Mouse (Mus musculus): ENCODE data around the gene Slc25a21. TPM values are rescaled to one million over a fixed set of nuclear protein-coding genes. Genes with fewer than 3 reads are reported as not detected.

Gene Slc25a21
- polyA plus RNA-seq, 1 experiment from 2014 or later, result 0.71 TPM

DNA sequence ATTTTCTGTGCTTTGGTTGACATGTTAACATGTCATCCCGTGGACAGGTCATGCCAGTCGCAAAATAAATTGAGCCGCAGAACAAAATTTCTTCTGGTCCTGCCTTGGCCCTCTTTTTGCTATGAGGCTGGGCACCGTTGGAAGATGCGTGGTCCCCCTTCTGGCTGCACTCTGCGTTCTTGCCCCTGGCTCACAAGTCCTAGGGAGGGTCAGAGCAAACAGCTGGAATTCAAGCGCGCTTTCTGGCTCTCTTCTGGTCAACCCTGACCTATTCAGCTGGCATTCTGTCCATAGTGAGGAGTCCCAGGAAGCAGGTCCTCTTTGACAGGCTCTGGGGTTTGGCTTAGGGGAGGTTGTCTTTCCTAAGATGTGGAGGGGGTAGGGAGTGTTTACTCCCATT is 508.4 kb downstream of the Slc25a21 start:
- H3K4me3 ChIP-seq (ENCODE audit: low read length), result no peak overlapping the region
- H3K27me3 ChIP-seq (replicated peaks; ENCODE audit: control insufficient read depth, insufficient read depth, low read length), result peaks cover 78% of the 10 kb centered on the region
- no peaks in the 10 kb centered on the region for H3K9me3 ChIP-seq (ENCODE audit: control insufficient read depth, low read length)
- H3K27ac ChIP-seq (ENCODE audit: low read length), result no peak overlapping the region
- H3K4me1 ChIP-seq (ENCODE audit: control insufficient read depth, insufficient read depth, low read length), result 0 out of 2 replicates have a peak, but pooled peaks cover 10% of the 10 kb centered on the region
- H3K4me2 ChIP-seq (ENCODE audit: low read depth, low read length), result no peak overlapping the region
- no peak for ATAC-seq
- no peaks in the 10 kb centered on the region for H3K36me3 ChIP-seq (ENCODE audit: control insufficient read depth, insufficient read depth, low read length)
- no peak overlapping the region for H3K9ac ChIP-seq (ENCODE audit: low read depth, low read length)
- 3% methylated on average over 8 of the region's 8 CpGs for WGBS

GRCm38 (mm10) chr12:56688482-56688840 is 508.8 kb downstream of the Slc25a21 start:
- peaks cover 75% of the 10 kb centered on the region for H3K27me3 ChIP-seq (replicated peaks; ENCODE audit: control insufficient read depth, insufficient read depth, low read length)
- H3K9ac ChIP-seq (ENCODE audit: low read depth, low read length), result no peak overlapping the region
- 4% methylated on average over 10 of the region's 10 CpGs for WGBS
- no peak overlapping the region for H3K4me2 ChIP-seq (ENCODE audit: low read depth, low read length)
- 0 out of 2 replicates have a peak, but pooled peaks cover 10% of the 10 kb centered on the region for H3K4me1 ChIP-seq (ENCODE audit: control insufficient read depth, insufficient read depth, low read length)
- no peak overlapping the region for H3K27ac ChIP-seq (ENCODE audit: low read length)
- no peak overlapping the region for H3K4me3 ChIP-seq (ENCODE audit: low read length)
- H3K9me3 ChIP-seq (ENCODE audit: control insufficient read depth, low read length), result no peaks in the 10 kb centered on the region
- ATAC-seq, result no peak
- no peaks in the 10 kb centered on the region for H3K36me3 ChIP-seq (ENCODE audit: control insufficient read depth, insufficient read depth, low read length)

GRCm38 (mm10) chr12:56687640-56688481 is 509.4 kb downstream of the Slc25a21 start:
- peaks cover 75% of the 10 kb centered on the region for H3K27me3 ChIP-seq (replicated peaks; ENCODE audit: control insufficient read depth, insufficient read depth, low read length)
- 10% methylated on average over 15 of the region's 15 CpGs for WGBS
- H3K4me2 ChIP-seq (ENCODE audit: low read depth, low read length), result no peak overlapping the region
- H3K36me3 ChIP-seq (ENCODE audit: control insufficient read depth, insufficient read depth, low read length), result no peaks in the 10 kb centered on the region
- H3K9me3 ChIP-seq (ENCODE audit: control insufficient read depth, low read length), result no peaks in the 10 kb centered on the region
- no peak overlapping the region for H3K27ac ChIP-seq (ENCODE audit: low read length)
- no peak overlapping the region for H3K4me3 ChIP-seq (ENCODE audit: low read length)
- H3K4me1 ChIP-seq (ENCODE audit: control insufficient read depth, insufficient read depth, low read length), result 0 out of 2 replicates have a peak, but pooled peaks cover 10% of the 10 kb centered on the region
- no peak for ATAC-seq
- no peak overlapping the region for H3K9ac ChIP-seq (ENCODE audit: low read depth, low read length)

DNA sequence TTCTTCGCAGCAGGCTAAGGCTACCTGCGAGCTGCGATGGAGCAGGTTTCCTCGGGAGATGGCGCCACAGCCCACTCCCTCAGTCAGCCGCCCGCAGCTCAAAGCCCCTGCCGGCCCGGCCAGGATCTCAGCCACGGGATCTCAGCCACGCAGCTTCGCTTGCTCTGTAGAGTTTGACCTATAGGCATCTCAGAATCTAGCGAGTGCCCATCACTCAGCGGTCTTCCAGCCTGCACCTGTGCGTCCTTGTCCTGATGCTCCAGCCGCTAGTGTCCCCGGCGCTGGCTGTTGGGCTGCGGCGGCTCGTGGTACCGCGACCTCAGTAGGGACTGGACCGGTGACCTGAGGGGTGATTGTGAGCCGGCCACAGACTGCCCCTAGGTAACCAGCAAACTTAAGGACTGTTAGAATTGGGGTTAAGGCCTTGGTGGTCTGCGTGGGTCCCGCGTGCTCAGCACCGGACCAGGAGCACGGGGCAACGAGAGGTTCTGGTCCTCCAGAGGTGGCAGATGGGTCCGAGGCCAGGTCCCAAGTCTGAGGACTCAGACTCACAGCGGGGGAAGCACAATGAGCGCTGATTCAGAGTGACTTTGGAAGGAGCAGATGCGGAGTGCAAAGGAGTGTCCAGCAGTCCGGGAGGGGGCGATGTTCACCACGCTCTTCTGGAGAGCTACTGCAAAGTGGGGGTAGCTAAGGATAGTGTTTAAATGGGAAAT is 516.0 kb downstream of the Slc25a21 start:
- no peaks in the 10 kb centered on the region for H3K9me3 ChIP-seq (ENCODE audit: control insufficient read depth, low read length)
- under 1% methylated on average over 38 of the region's 38 CpGs for WGBS
- H3K4me1 ChIP-seq (ENCODE audit: control insufficient read depth, insufficient read depth, low read length), result 0 out of 2 replicates have a peak, but pooled peaks cover 3% of the 10 kb centered on the region
- H3K27ac ChIP-seq (ENCODE audit: low read length), result no peak overlapping the region
- peak overlapping the region; percentile 36 for H3K4me2 ChIP-seq (ENCODE audit: low read depth, low read length)
- H3K36me3 ChIP-seq (ENCODE audit: control insufficient read depth, insufficient read depth, low read length), result no peaks in the 10 kb centered on the region
- no peak overlapping the region for H3K9ac ChIP-seq (ENCODE audit: low read depth, low read length)
- peak overlapping the region; percentile 33 for H3K4me3 ChIP-seq (ENCODE audit: low read length)
- ATAC-seq, result no peak
- peaks cover 42% of the 10 kb centered on the region for H3K27me3 ChIP-seq (replicated peaks; ENCODE audit: control insufficient read depth, insufficient read depth, low read length)

GRCm38 (mm10) chr12:56677620-56678019 is 519.7 kb downstream of the Slc25a21 start:
- no peak overlapping the region for H3K4me2 ChIP-seq (ENCODE audit: low read depth, low read length)
- H3K4me3 ChIP-seq (ENCODE audit: low read length), result no peak overlapping the region
- no peak overlapping the region for H3K27ac ChIP-seq (ENCODE audit: low read length)
- peaks cover 23% of the 10 kb centered on the region for H3K27me3 ChIP-seq (replicated peaks; ENCODE audit: control insufficient read depth, insufficient read depth, low read length)
- no peak overlapping the region for H3K9ac ChIP-seq (ENCODE audit: low read depth, low read length)
- no peaks in the 10 kb centered on the region for H3K36me3 ChIP-seq (ENCODE audit: control insufficient read depth, insufficient read depth, low read length)
- 0 out of 2 replicates have a peak, but pooled peaks cover 3% of the 10 kb centered on the region for H3K4me1 ChIP-seq (ENCODE audit: control insufficient read depth, insufficient read depth, low read length)
- no peaks in the 10 kb centered on the region for H3K9me3 ChIP-seq (ENCODE audit: control insufficient read depth, low read length)
- WGBS, result 66% methylated on average over 7 of the region's 7 CpGs
- ATAC-seq, result no peak

- WGBS, result 30% methylated on average over 3 of the region's 3 CpGs
- H3K4me2 ChIP-seq (ENCODE audit: low read depth, low read length), result no peak overlapping the region
- H3K9ac ChIP-seq (ENCODE audit: low read depth, low read length), result no peak overlapping the region
- H3K27ac ChIP-seq (ENCODE audit: low read length), result no peak overlapping the region
- no peak overlapping the region for H3K4me3 ChIP-seq (ENCODE audit: low read length)
- no peak for ATAC-seq
- H3K9me3 ChIP-seq (ENCODE audit: control insufficient read depth, low read length), result no peaks in the 10 kb centered on the region
- 0 out of 2 replicates have a peak, but pooled peaks cover 4% of the 10 kb centered on the region for H3K27me3 ChIP-seq (replicated peaks; ENCODE audit: control insufficient read depth, insufficient read depth, low read length)
- no peaks in the 10 kb centered on the region for H3K36me3 ChIP-seq (ENCODE audit: control insufficient read depth, insufficient read depth, low read length)
- no peaks in the 10 kb centered on the region for H3K4me1 ChIP-seq (ENCODE audit: control insufficient read depth, insufficient read depth, low read length)
Measured at GRCm38 (mm10) chr12:56674726-56675125, 522.5 kb downstream of the Slc25a21 start.

DNA sequence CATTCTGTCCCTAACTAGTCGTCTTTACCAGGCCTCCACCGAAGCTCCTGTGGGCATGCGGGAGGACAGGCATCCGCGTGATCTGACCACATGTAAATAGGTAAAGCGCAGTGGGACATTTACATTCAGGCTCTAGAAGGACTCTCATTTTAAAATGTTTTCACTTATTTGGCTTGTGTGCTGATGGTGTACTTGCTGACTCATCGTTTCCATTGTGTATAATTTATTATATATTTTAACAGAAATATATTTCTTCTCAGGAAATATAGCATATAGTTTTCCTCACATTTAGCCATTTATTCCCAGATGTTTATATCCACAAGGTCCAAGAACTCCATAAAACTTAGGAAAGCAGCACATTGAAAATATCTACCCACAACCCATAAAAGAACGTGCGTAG is 526.5 kb downstream of the Slc25a21 start:
- WGBS, result 88% methylated on average over 9 of the region's 9 CpGs
- H3K36me3 ChIP-seq (ENCODE audit: control insufficient read depth, insufficient read depth, low read length), result no peaks in the 10 kb centered on the region
- no peak overlapping the region for H3K9ac ChIP-seq (ENCODE audit: low read depth, low read length)
- no peak for ATAC-seq
- H3K9me3 ChIP-seq (ENCODE audit: control insufficient read depth, low read length), result no peaks in the 10 kb centered on the region
- H3K4me2 ChIP-seq (ENCODE audit: low read depth, low read length), result no peak overlapping the region
- no peak overlapping the region for H3K4me3 ChIP-seq (ENCODE audit: low read length)
- no peaks in the 10 kb centered on the region for H3K4me1 ChIP-seq (ENCODE audit: control insufficient read depth, insufficient read depth, low read length)
- no peak overlapping the region for H3K27ac ChIP-seq (ENCODE audit: low read length)
- no peaks in the 10 kb centered on the region for H3K27me3 ChIP-seq (replicated peaks; ENCODE audit: control insufficient read depth, insufficient read depth, low read length)

GRCm38 (mm10) chr12:56669451-56670122 is 527.7 kb downstream of the Slc25a21 start:
- 82% methylated on average over 9 of the region's 9 CpGs for WGBS
- no peaks in the 10 kb centered on the region for H3K9me3 ChIP-seq (ENCODE audit: control insufficient read depth, low read length)
- no peaks in the 10 kb centered on the region for H3K27me3 ChIP-seq (replicated peaks; ENCODE audit: control insufficient read depth, insufficient read depth, low read length)
- H3K4me1 ChIP-seq (ENCODE audit: control insufficient read depth, insufficient read depth, low read length), result no peaks in the 10 kb centered on the region
- no peak overlapping the region for H3K4me3 ChIP-seq (ENCODE audit: low read length)
- no peaks in the 10 kb centered on the region for H3K36me3 ChIP-seq (ENCODE audit: control insufficient read depth, insufficient read depth, low read length)
- no peak for ATAC-seq
- H3K9ac ChIP-seq (ENCODE audit: low read depth, low read length), result no peak overlapping the region
- no peak overlapping the region for H3K27ac ChIP-seq (ENCODE audit: low read length)
- H3K4me2 ChIP-seq (ENCODE audit: low read depth, low read length), result no peak overlapping the region
